Mouse (Mus musculus) midbrain, embryonic 15.5 days (tissue): ENCODE measurements around the gene Olfr561. TPM values are rescaled to one million over a fixed set of nuclear protein-coding genes. Genes with fewer than 3 reads are reported as not detected.

ENCODE experiments used
- ATAC-seq: fragments of 200-750 bp; cut with Nextera tagmentation; replicated peaks from 2 replicates; pipeline ENCODE4 v1.8.0; 2017; ENCODE audit warnings: moderate TSS enrichment
- H3K27ac ChIP-seq: fragments of 300-500 bp; sonication (generic); 2 replicates; pipeline ENCODE4 v1.5.1; 2015; ENCODE audit warnings: mild to moderate bottlenecking, inconsistent platforms
- H3K27me3 ChIP-seq: fragments of 300-500 bp; sonication (generic); replicated peaks from 2 replicates; pipeline ENCODE4 v1.6.1; 2015; ENCODE audit warnings: inconsistent platforms
- H3K36me3 ChIP-seq: fragments of 300-500 bp; sonication (generic); replicated peaks from 2 replicates; pipeline ENCODE4 v1.6.1; 2015; ENCODE audit warnings: inconsistent platforms
- H3K4me1 ChIP-seq: fragments of 300-500 bp; sonication (generic); 2 replicates; pipeline ENCODE4 v1.6.1; 2015; ENCODE audit warnings: inconsistent platforms
- H3K4me2 ChIP-seq: fragments of 300-500 bp; sonication (generic); 2 replicates; pipeline ENCODE4 v1.6.1; 2015; ENCODE audit warnings: inconsistent platforms, mild to moderate bottlenecking, moderate library complexity
- H3K4me3 ChIP-seq: fragments of 300-500 bp; sonication (generic); 2 replicates; pipeline ENCODE4 v1.5.1; 2015; ENCODE audit warnings: mild to moderate bottlenecking, inconsistent platforms
- H3K9ac ChIP-seq: fragments of 300-500 bp; sonication (generic); 2 replicates; pipeline ENCODE4 v1.6.1; 2015; ENCODE audit warnings: mild to moderate bottlenecking, inconsistent platforms
- H3K9me3 ChIP-seq: fragments of 300-500 bp; sonication (generic); 2 replicates; pipeline ENCODE4 v1.6.1; 2016; ENCODE audit warnings: inconsistent platforms
- WGBS: fragments of 180-500 bp; shearing (Covaris S2); methylation state at CpG from one replicate; pipeline ENCODE4 v1.1.7; 2015; ENCODE audit warnings: mixed read lengths; 5-methylcytosine and 5-hydroxymethylcytosine counted together
- polyA plus RNA-seq: library from polyadenylated mRNA; unstranded; fragments of >200 nt; fragmentation: Nextera tagmentation; extraction: Ambion mirVana; gene quantifications from 2 replicates; pipeline ENCODE4 v1.2.1, GENCODE M21; 2015

Olfr561 gene
- polyA plus RNA-seq = not detected in 2 replicates

DNA sequence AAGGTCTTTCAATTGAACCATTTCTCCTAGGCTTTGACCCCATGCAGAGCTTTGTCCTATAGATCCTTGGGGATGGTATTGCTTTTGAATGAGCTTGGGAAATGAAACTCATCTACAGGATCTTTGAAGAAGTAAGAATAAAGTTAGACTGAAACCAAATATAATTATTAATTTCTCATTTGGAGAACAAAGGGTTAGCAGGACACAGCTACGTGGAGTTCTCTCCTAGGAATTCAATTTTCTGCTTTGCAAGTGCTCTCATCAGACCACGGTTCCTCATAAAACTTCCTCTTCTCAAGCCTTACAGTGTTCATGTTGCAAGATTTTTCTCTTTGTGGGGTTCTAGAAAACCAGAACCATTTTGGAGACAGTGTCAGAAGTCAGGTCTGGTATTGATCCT lies at the start of gene Olfr561:
Gene Olfr561, plus strand, starts transcription at position 301 of the 400 bp plus-strand sequence.
- Histone ChIP-seq H3K4me1 (no peaks in the 10 kb centered on the region), H3K27ac (no peak within 1 kb of the TSS), H3K27me3 (no peaks in the 10 kb centered on the region), H3K4me2 (no peak within 1 kb of the TSS), H3K4me3 (no peak within 1 kb of the TSS), H3K9ac (no peak within 1 kb of the TSS), H3K9me3 (no peaks in the 10 kb centered on the region), H3K36me3 (no peaks in the 10 kb centered on the region)
- ATAC-seq = no peak
- WGBS = 81% methylated on average over 2 of the region's 2 CpGs

DNA sequence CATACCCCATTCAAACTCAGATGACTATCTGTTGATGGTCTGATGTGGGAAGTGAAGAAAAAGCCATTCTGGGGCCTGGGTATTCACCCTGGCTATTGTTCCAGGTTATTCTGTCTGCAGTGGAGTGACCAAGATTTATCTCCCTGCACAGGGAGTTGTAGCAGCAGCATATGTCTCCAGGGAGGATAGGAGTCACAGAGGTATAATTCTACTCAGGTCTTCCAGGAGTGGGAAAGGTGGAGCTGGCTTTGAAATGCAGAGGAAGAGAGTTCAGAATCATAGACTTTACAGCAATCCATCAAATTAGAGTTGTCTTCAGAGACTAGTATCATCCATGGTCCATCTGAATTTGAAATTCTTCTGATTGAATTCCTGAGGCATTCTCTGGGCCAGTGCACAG lies 43.6 kb upstream of the Olfr561 start, which contains the start of gene Olfr559:
Gene Olfr559, minus strand, starts transcription at position 101 of the 400 bp plus-strand sequence.
- H3K4me2 ChIP-seq = no peak within 1 kb of the TSS
- no peak within 1 kb of the TSS for H3K9ac ChIP-seq
- no peak for ATAC-seq

DNA sequence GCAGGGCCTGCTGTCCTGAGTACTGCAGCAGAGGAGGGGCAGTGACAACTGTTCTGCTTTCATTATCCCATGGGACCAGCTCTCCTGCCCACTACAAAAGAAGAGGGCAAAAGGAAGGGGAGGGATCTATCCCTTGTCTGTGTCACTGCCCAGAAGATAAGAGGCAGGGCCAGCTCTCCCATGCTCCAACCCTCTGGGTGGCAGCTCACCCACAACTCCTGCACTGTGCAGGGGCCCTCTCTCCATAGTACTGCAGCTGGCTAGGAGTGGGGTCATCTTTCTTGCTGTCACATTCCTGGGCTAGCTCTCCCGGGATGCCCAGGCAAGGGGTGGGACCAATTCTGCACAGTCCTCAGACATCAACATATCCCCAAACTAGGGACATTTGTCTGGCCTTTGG lies 37.2 kb upstream of the Olfr561 start:
- Histone ChIP-seq H3K27ac (no peak overlapping the region), H3K4me1 (no peaks in the 10 kb centered on the region), H3K9ac (no peak overlapping the region), H3K36me3 (no peaks in the 10 kb centered on the region), H3K4me2 (no peak overlapping the region), H3K4me3 (no peak overlapping the region), H3K27me3 (no peaks in the 10 kb centered on the region), H3K9me3 (no peaks in the 10 kb centered on the region)
- no peak for ATAC-seq
- 79% methylated on average over 1 of the region's 1 CpGs for WGBS

More for the DNA sequence above, 43.6 kb upstream of the Olfr561 start, which contains the start of gene Olfr559:
- Histone ChIP-seq H3K27ac (no peak within 1 kb of the TSS), H3K36me3 (no peaks in the 10 kb centered on the region), H3K9me3 (no peaks in the 10 kb centered on the region), H3K4me1 (no peaks in the 10 kb centered on the region), H3K27me3 (no peaks in the 10 kb centered on the region), H3K4me3 (no peak within 1 kb of the TSS)

DNA sequence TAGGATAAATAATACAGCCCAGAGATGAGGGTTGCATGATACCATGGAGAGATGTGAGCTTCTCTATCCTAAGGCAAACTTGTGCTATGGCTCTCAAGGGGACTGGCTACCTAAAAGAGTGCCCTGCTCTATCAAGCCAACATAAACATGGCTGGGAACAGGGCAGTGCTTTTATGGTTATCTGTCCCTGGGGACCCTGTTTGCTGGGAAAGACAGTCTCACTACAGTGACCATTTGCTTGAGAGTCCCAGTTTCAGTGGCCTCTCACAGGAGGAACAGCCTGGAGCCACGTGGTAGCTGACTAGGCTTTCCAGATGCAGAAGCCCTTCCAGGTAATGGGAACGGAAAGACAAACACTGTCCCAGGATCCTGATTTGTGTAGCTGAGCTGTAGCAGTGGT lies 33.3 kb upstream of the Olfr561 start:
- WGBS = 65% methylated on average over 2 of the region's 2 CpGs
- ATAC-seq = no peak
- H3K9me3 ChIP-seq = no peaks in the 10 kb centered on the region

DNA sequence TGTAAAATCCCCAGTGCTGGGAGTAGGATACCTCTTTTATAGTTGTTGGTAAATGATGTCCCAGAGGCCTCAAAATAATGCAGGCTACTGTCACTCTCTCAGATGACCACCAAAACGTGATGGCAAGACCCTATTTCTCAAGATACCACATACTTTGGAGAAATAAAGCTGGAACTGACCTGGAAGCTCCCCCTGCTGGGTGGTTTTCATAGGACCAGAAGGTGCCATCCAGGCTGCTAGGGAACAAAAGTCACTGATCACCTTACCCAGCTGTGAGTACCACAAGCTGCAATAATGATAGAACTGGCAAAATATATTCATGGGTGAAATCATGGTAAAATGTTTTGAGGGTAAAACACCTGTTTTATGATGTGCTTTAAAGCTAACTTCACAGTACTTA lies 18.9 kb upstream of the Olfr561 start:
- ATAC-seq = no peak
- Histone ChIP-seq H3K9me3 (no peaks in the 10 kb centered on the region), H3K4me3 (no peak overlapping the region), H3K27me3 (no peaks in the 10 kb centered on the region), H3K4me2 (no peak overlapping the region), H3K9ac (no peak overlapping the region), H3K27ac (no peak overlapping the region), H3K4me1 (no peaks in the 10 kb centered on the region), H3K36me3 (no peaks in the 10 kb centered on the region)
- 23% methylated on average over 1 of the region's 1 CpGs for WGBS

More for the DNA sequence above, 33.3 kb upstream of the Olfr561 start:
- Histone ChIP-seq H3K27ac (no peak overlapping the region), H3K36me3 (no peaks in the 10 kb centered on the region), H3K4me3 (no peak overlapping the region), H3K4me1 (no peaks in the 10 kb centered on the region), H3K9ac (no peak overlapping the region), H3K4me2 (no peak overlapping the region), H3K27me3 (no peaks in the 10 kb centered on the region)

DNA sequence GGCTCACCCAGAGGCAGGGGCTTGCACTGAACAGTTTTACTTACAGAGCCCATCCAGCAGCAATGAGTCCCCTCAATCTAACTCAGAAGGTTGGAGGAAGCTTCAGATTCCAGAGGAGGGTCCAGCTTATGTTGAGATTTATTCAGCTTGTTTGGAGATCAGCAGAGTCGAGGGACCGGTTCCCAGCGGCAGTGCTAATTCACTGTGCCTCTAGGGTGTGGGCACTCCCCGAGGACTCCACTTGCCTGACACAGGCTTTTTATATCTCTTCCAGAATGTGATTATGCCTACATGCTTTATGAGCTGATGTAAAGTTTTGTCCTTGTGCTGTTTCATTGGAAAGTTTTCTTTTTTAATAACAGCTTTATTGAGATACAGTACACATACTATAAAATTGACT lies 11.8 kb upstream of the Olfr561 start, which contains the start of the genes Olfr560 and Olfr78:
Gene Olfr560, minus strand, starts transcription at position 101 of the 400 bp plus-strand sequence.
Gene Olfr78, minus strand, starts transcription at position 206 of the 400 bp plus-strand sequence.
- no peaks in the 10 kb centered on the region for H3K36me3 ChIP-seq
- 69% methylated on average over 4 of the region's 4 CpGs for WGBS
- H3K4me3 ChIP-seq = no peak within 1 kb of the TSS
- no peak within 1 kb of the TSS for H3K27ac ChIP-seq
- no peak within 1 kb of the TSS for H3K4me2 ChIP-seq
- H3K4me1 ChIP-seq = no peaks in the 10 kb centered on the region
- no peak within 1 kb of the TSS for H3K9ac ChIP-seq
- H3K27me3 ChIP-seq = no peaks in the 10 kb centered on the region
- no peaks in the 10 kb centered on the region for H3K9me3 ChIP-seq
- no peak for ATAC-seq

DNA sequence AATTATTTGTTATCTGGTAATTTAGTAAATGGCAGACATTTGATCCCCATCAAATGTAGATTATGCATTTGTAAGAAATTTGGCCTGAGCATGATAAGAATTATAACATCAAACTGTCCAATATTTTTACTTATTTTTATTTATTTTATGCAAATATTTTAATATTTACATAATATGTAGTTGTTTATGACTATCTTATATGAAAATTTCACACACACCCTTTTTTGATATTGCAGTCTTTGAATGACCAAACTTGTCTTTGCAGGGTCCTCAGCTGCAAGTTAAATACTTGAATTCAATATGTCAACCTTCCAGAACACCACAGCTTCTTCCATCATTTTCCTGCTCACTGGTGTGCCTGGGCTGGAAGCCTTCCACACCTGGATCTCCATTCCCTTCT lies 32.2 kb downstream of the Olfr561 start, which contains the start of gene Olfr564:
Gene Olfr564, plus strand, starts transcription at position 301 of the 400 bp plus-strand sequence.
- no peaks in the 10 kb centered on the region for H3K9me3 ChIP-seq
- no peak within 1 kb of the TSS for H3K4me2 ChIP-seq
- no peaks in the 10 kb centered on the region for H3K4me1 ChIP-seq
- H3K27ac ChIP-seq = no peak within 1 kb of the TSS
- H3K9ac ChIP-seq = no peak within 1 kb of the TSS
- H3K27me3 ChIP-seq = no peaks in the 10 kb centered on the region
- no peak within 1 kb of the TSS for H3K4me3 ChIP-seq
- no peak for ATAC-seq
- no peaks in the 10 kb centered on the region for H3K36me3 ChIP-seq

Other genes starting within 250 kb of the Olfr561 start
- not detected in 2 replicates for gene Olfr547, start 236.5 kb upstream of the Olfr561 start, polyA plus RNA-seq
- not detected in 2 replicates for gene Olfr548-ps1, start 230.3 kb upstream of the Olfr561 start, polyA plus RNA-seq
- not detected in 2 replicates for gene Olfr549, start 221.4 kb upstream of the Olfr561 start, polyA plus RNA-seq
- gene Trim21, start 205.7 kb upstream of the Olfr561 start, polyA plus RNA-seq = 0.28 TPM in 1 of 2 replicates, not detected in the other
- not detected in 2 replicates for gene Olfr550, start 199.8 kb upstream of the Olfr561 start, polyA plus RNA-seq
- not detected in 2 replicates for gene Olfr551, start 179.3 kb upstream of the Olfr561 start, polyA plus RNA-seq
- not detected in 2 replicates for gene Olfr552, start 173.5 kb upstream of the Olfr561 start, polyA plus RNA-seq
- gene Olfr553, start 153.0 kb upstream of the Olfr561 start, polyA plus RNA-seq = not detected in 2 replicates
- gene Olfr554, start 132.8 kb upstream of the Olfr561 start, polyA plus RNA-seq = not detected in 2 replicates
- not detected in 2 replicates for gene Olfr555, start 112.4 kb upstream of the Olfr561 start, polyA plus RNA-seq
- not detected in 2 replicates for gene Olfr556, start 106.3 kb upstream of the Olfr561 start, polyA plus RNA-seq
- 6.2 and 8.5 TPM in 2 replicates for gene Trim68, start 83.9 kb upstream of the Olfr561 start, polyA plus RNA-seq
- not detected in 2 replicates for gene Olfr557, start 75.3 kb upstream of the Olfr561 start, polyA plus RNA-seq
- 0.05 TPM in 1 of 2 replicates, not detected in the other for gene Olfr558, start 69.0 kb upstream of the Olfr561 start, polyA plus RNA-seq
- gene Olfr33, start 52.2 kb upstream of the Olfr561 start, polyA plus RNA-seq = not detected in 2 replicates
- gene Olfr559, start 43.7 kb upstream of the Olfr561 start, polyA plus RNA-seq = not detected in 2 replicates
- gene Olfr560, start 11.9 kb upstream of the Olfr561 start, polyA plus RNA-seq = not detected in 2 replicates
- 0.09 TPM in 1 of 2 replicates, not detected in the other for gene Olfr78, start 11.8 kb upstream of the Olfr561 start, polyA plus RNA-seq
- not detected in 2 replicates for gene Olfr564, start 32.3 kb downstream of the Olfr561 start, polyA plus RNA-seq
- gene Olfr566, start 87.5 kb downstream of the Olfr561 start, polyA plus RNA-seq = not detected in 2 replicates
- gene Olfr568, start 105.9 kb downstream of the Olfr561 start, polyA plus RNA-seq = not detected in 2 replicates
- not detected in 2 replicates for gene Olfr569, start 119.7 kb downstream of the Olfr561 start, polyA plus RNA-seq
- gene Olfr570, start 123.4 kb downstream of the Olfr561 start, polyA plus RNA-seq = not detected in 2 replicates
- gene Olfr571, start 146.3 kb downstream of the Olfr561 start, polyA plus RNA-seq = not detected in 2 replicates
- gene Olfr572, start 153.2 kb downstream of the Olfr561 start, polyA plus RNA-seq = not detected in 2 replicates
- not detected in 2 replicates for gene Olfr573-ps1, start 171.4 kb downstream of the Olfr561 start, polyA plus RNA-seq
- gene Olfr574, start 177.2 kb downstream of the Olfr561 start, polyA plus RNA-seq = not detected in 2 replicates
- gene Olfr575, start 187.6 kb downstream of the Olfr561 start, polyA plus RNA-seq = not detected in 2 replicates
- gene Olfr576, start 191.4 kb downstream of the Olfr561 start, polyA plus RNA-seq = not detected in 2 replicates
- not detected in 2 replicates for gene Olfr577, start 204.7 kb downstream of the Olfr561 start, polyA plus RNA-seq
- gene Olfr578, start 218.1 kb downstream of the Olfr561 start, polyA plus RNA-seq = not detected in 2 replicates